Comparison of ENCODE assay signal across 23 mouse cellular contexts in genomic region chr16:30238791-30239190, GRCm38 (mm10). TPM values are rescaled to one million over a fixed set of nuclear protein-coding genes. Genes with fewer than 3 reads are reported as not detected.
A peak's percentile ranks its signal among the peaks of the same experiment; 100 is the strongest.
DNase-seq lines count a peak whose midpoint lies in the region; ATAC-seq and TF ChIP-seq lines count a peak whose summit lies in the region.
"Had no signal": no experiment of that assay in that cellular context is flagged by ENCODE, and none has a peak within 500 bp of the region (broad histone marks: within the 10 kb centered on the region; RNA-seq: fewer than 3 reads in every experiment).

No protein-coding gene starts in this region.

- DNase-seq in kidney, adult 18-20 months = peak; percentile 33
- DNase-seq in kidney, postnatal 4 days = no peak
- DNase-seq in kidney, postnatal 36 days = peak; percentile 43
- DNase-seq in liver, embryonic 13.5 days = no peak
- no peak for DNase-seq in liver, postnatal 0 days
- DNase-seq in adrenal gland, adult 2 months = no peak
- DNase-seq in heart, postnatal 25 days (ENCODE audit: low spot score) = no peak
- DNase-seq: adrenal gland, postnatal 36 days; cerebellum, adult 8-10 months; cerebellum, postnatal 25 days; gastrocnemius, postnatal 36 days; heart, adult 11 months had no signal

- H3K4me3 ChIP-seq in kidney, embryonic 15.5 days (replicated peaks) = no peak overlapping the region
- H3K4me3 ChIP-seq in liver, embryonic 13.5 days (replicated peaks) = no peak overlapping the region
- H3K4me3 ChIP-seq in liver, postnatal 0 days (ENCODE audit: low read depth, low read length) = no peak overlapping the region
- H3K4me3 ChIP-seq: embryonic facial prominence, embryonic 12.5 days; forebrain, embryonic 15.5 days; heart, embryonic 13.5 days; hindbrain, embryonic 13.5 days had no signal

- no peak overlapping the region for H3K27ac ChIP-seq in kidney, embryonic 15.5 days
- peak overlapping the region; percentile 55 for H3K27ac ChIP-seq in liver, embryonic 13.5 days
- H3K27ac ChIP-seq in liver, postnatal 0 days (ENCODE audit: low read depth) = peak overlapping the region; percentile 70; the same call in 1 of the 2 replicates
- H3K27ac ChIP-seq: embryonic facial prominence, embryonic 12.5 days; forebrain, embryonic 15.5 days; heart, embryonic 13.5 days; hindbrain, embryonic 13.5 days had no signal

- H3K9ac ChIP-seq in kidney, embryonic 15.5 days = no peak overlapping the region
- no peak overlapping the region for H3K9ac ChIP-seq in liver, embryonic 13.5 days
- no peak overlapping the region for H3K9ac ChIP-seq in liver, postnatal 0 days (replicated peaks)
- H3K9ac ChIP-seq: embryonic facial prominence, embryonic 12.5 days; forebrain, embryonic 15.5 days; heart, embryonic 13.5 days; hindbrain, embryonic 13.5 days had no signal

- no peak for TF ChIP-seq CTCF in liver, postnatal 0 days (IDR thresholded peaks at IDR 0.05; ENCODE audit: low read depth)

- peaks cover 41% of the 10 kb centered on the region for H3K4me1 ChIP-seq in kidney, embryonic 15.5 days
- peaks cover 17% of the 10 kb centered on the region for H3K4me1 ChIP-seq in liver, embryonic 13.5 days (replicated peaks)
- peaks cover 3% of the 10 kb centered on the region; the same call in 1 of the 2 replicates for H3K4me1 ChIP-seq in liver, postnatal 0 days (ENCODE audit: insufficient read depth)

- no peak for ATAC-seq in kidney, embryonic 15.5 days (replicated peaks; ENCODE audit: low FRiP score)
- ATAC-seq in liver, embryonic 13.5 days (ENCODE audit: low read depth) = peak; percentile 60
- ATAC-seq in liver, postnatal 0 days = peak; percentile 64
- ATAC-seq: activated CD4-positive, CD25-positive, alpha-beta regulatory T cell, adult 4 months; forebrain, embryonic 15.5 days; Patski had no signal

- H3K36me3 ChIP-seq in kidney, embryonic 15.5 days = no peaks in the 10 kb centered on the region
- no peaks in the 10 kb centered on the region for H3K36me3 ChIP-seq in liver, embryonic 13.5 days
- no peaks in the 10 kb centered on the region for H3K36me3 ChIP-seq in liver, postnatal 0 days (replicated peaks; ENCODE audit: insufficient read depth, low read length)
- H3K36me3 ChIP-seq: embryonic facial prominence, embryonic 12.5 days; forebrain, embryonic 15.5 days; heart, embryonic 13.5 days; hindbrain, embryonic 13.5 days had no signal

- no peak for TF ChIP-seq EP300 in liver, postnatal 0 days (IDR thresholded peaks at IDR 0.05; ENCODE audit: low read depth)

- intact Hi-C loops in heart, postnatal 25 days (cut with DNase I) = loop anchor here (5.0 kb wide), 1 partner anchor 611 kb away; no protein-coding TSS in a partner anchor

- no peaks in the 10 kb centered on the region for H3K9me3 ChIP-seq in kidney, embryonic 15.5 days (replicated peaks)
- no peaks in the 10 kb centered on the region for H3K9me3 ChIP-seq in liver, embryonic 13.5 days (replicated peaks)
- H3K9me3 ChIP-seq in liver, postnatal 0 days (ENCODE audit: low read length) = no peaks in the 10 kb centered on the region
- H3K9me3 ChIP-seq: embryonic facial prominence, embryonic 12.5 days; forebrain, embryonic 15.5 days; heart, embryonic 13.5 days; hindbrain, embryonic 13.5 days had no signal

- H3K4me2 ChIP-seq in kidney, embryonic 15.5 days = no peak overlapping the region
- H3K4me2 ChIP-seq in liver, embryonic 13.5 days = no peak overlapping the region
- H3K4me2 ChIP-seq in liver, postnatal 0 days (ENCODE audit: low read depth, low read length) = 0 out of 2 replicates have a peak overlapping the region, but pooled peaks have one; percentile 8
- H3K4me2 ChIP-seq: embryonic facial prominence, embryonic 12.5 days; forebrain, embryonic 15.5 days; heart, embryonic 13.5 days; hindbrain, embryonic 13.5 days had no signal

- WGBS in kidney, embryonic 15.5 days = 61% methylated on average over 6 of the region's 6 CpGs
- 43% methylated on average over 6 of the region's 6 CpGs for WGBS in liver, embryonic 13.5 days (ENCODE audit: insufficient replicate concordance)
- 43% methylated on average over 6 of the region's 6 CpGs for WGBS in liver, postnatal 0 days (ENCODE audit: insufficient replicate concordance)

- peaks cover 54% of the 10 kb centered on the region for H3K27me3 ChIP-seq in kidney, embryonic 15.5 days
- H3K27me3 ChIP-seq in liver, embryonic 13.5 days = peaks cover 41% of the 10 kb centered on the region
- H3K27me3 ChIP-seq in liver, postnatal 0 days (ENCODE audit: insufficient read depth, low read length) = 0 out of 2 replicates have a peak, but pooled peaks cover 5% of the 10 kb centered on the region
- H3K27me3 ChIP-seq: embryonic facial prominence, embryonic 12.5 days; Patski had no signal

RNA-seq across cellular contexts. Expression of gene Cpn2, which starts 28.5 kb away (rescaled TPM):
- 0.04 and 0.08 TPM in 2 replicates for polyA plus RNA-seq in kidney, embryonic 15.5 days (2015; fragmentation: Nextera tagmentation; extraction: Ambion mirVana)
- 1.7 TPM in 2 replicates for polyA plus RNA-seq in liver, embryonic 13.5 days (2015; fragmentation: Nextera tagmentation; extraction: Ambion mirVana)
- 10.9 and 12.0 TPM in 2 replicates for polyA plus RNA-seq in liver, postnatal 0 days (2015; fragmentation: Nextera tagmentation; extraction: Ambion mirVana)
- 1 to 10 TPM; 2.4 to 3.6 TPM for total RNA-seq in adrenal gland, adult 2 months (2021)
- 1.2 and 1.7 TPM in 2 replicates for polyA plus RNA-seq in adrenal gland, adult 2 months (2012; rRNA removed)
- total RNA-seq in heart, postnatal 25 days (2021) = under 1 TPM in 1 of 2 experiments, not detected in 1; 0.11 TPM
- total RNA-seq: CH12.LX; gastrocnemius, postnatal 36 days; hematopoietic stem cell, adult 5-6 weeks had no signal
- polyA plus RNA-seq: activated CD4-positive, CD25-positive, alpha-beta regulatory T cell, adult 4 months; cortical plate, adult 2 months; embryonic facial prominence, embryonic 12.5 days; forebrain, embryonic 11.5 days; forebrain, embryonic 15.5 days; heart, embryonic 13.5 days; hindbrain, embryonic 13.5 days; Patski had no signal

RNA-seq across cellular contexts. Expression of gene Lrrc15, which starts 44.3 kb away (rescaled TPM):
- polyA plus RNA-seq in kidney, embryonic 15.5 days (2015; fragmentation: Nextera tagmentation; extraction: Ambion mirVana) = 0.99 and 1.2 TPM in 2 replicates
- 0.08 TPM in 1 of 2 replicates, not detected in the other for polyA plus RNA-seq in liver, embryonic 13.5 days (2015; fragmentation: Nextera tagmentation; extraction: Ambion mirVana)
- 0.11 TPM in 2 replicates for polyA plus RNA-seq in liver, postnatal 0 days (2015; fragmentation: Nextera tagmentation; extraction: Ambion mirVana)
- total RNA-seq in adrenal gland, adult 2 months (2021) = under 1 TPM in 1 of 2 experiments, not detected in 1; 0.06 TPM
- polyA plus RNA-seq in adrenal gland, adult 2 months (2012; rRNA removed) = 0.02 TPM in 2 replicates
- under 1 TPM; 0.08 TPM for total RNA-seq in heart, postnatal 25 days (2021)
- total RNA-seq: CH12.LX; hematopoietic stem cell, adult 5-6 weeks had no signal
- polyA plus RNA-seq: activated CD4-positive, CD25-positive, alpha-beta regulatory T cell, adult 4 months; cortical plate, adult 2 months; Patski had no signal

Comparison
In these comparisons a context has a peak if more than half of its experiments do, and no peak if none do; other contexts are left out.
1. DNase-seq: peak in kidney, adult 18-20 months (single experiment) and kidney, postnatal 36 days (2 of 2); none in kidney, postnatal 4 days (0 of 2), liver, embryonic 13.5 days (single experiment), liver, postnatal 0 days (single experiment), adrenal gland, adult 2 months (single experiment) and heart, postnatal 25 days (single experiment).